Mouse (Mus musculus): ENCODE results near the gene N4bp1. TPM values are rescaled to one million over a fixed set of nuclear protein-coding genes. Genes with fewer than 3 reads are reported as not detected.

N4bp1 gene
- polyA plus RNA-seq, 1 experiment from 2014 or later, result 2.3 TPM

DNA sequence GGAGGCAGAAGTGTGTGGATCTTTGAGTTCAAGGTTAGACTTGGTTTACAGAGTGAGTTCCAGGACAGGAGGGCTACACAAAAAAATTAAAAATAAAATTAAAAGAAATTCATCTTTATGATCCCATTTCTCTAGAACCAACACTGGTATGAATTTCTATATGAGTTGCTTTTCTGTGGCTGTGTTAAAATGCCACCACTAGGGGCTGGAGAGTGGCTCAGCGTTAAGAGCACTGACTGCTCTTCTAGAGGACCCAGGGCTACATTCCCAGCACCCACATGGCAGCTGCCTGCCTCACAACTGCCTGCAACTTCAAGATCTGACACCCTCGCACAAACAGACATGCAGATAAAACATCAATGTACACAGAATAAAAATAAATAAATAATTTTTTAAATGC, 56.1 kb downstream of the N4bp1 start:
- ATAC-seq, result no peak

DNA sequence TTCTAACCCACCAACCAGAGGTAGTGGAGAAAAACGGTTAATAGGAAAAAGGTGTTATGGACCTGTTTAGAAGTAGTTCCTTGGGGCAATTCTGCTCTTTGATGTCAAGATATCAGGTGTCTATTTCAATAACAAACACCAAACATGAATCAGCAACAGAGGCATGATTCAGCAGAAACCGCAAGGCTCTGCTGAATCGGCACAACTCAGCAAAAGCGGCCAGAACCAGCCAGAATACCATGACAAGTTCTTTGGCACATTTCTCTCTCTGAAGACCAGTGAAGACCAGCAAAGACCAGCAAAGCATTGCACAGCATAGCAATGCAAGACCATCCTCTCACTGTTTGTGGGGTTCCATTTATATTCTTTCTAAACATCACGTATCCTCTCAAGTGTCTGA, 57.9 kb downstream of the N4bp1 start:
- ATAC-seq (peak; percentile 50; the same call in 1 of the 2 replicates), DNase-seq (no peak)
- Histone ChIP-seq H3K4me1 (ENCODE audit: insufficient read depth) (no peaks in the 10 kb centered on the region; the same call in 1 of the 2 replicates), H3K4me3 (ENCODE audit: low read depth, low read length) (no peak overlapping the region), H3K27me3 (ENCODE audit: insufficient read depth, low read length) (no peaks in the 10 kb centered on the region), H3K9ac (replicated peaks) (no peak overlapping the region), H3K27ac (ENCODE audit: low read depth) (no peak overlapping the region), H3K9me3 (ENCODE audit: low read length) (no peaks in the 10 kb centered on the region), H3K4me2 (ENCODE audit: low read depth, low read length) (no peak overlapping the region), H3K36me3 (replicated peaks; ENCODE audit: insufficient read depth, low read length) (no peaks in the 10 kb centered on the region)
- WGBS (ENCODE audit: insufficient replicate concordance), result 83% methylated on average over 5 of the region's 5 CpGs
- no peak for TF ChIP-seq CTCF (IDR thresholded peaks at IDR 0.05; ENCODE audit: low read depth)
- peak; percentile 46; the same call in 1 of the 2 replicates for TF ChIP-seq EP300 (IDR thresholded peaks at IDR 0.05; ENCODE audit: low read depth)

More for the DNA sequence above, 56.1 kb downstream of the N4bp1 start:
- Histone ChIP-seq H3K4me2 (ENCODE audit: low read depth, low read length) (no peak overlapping the region), H3K27ac (ENCODE audit: low read depth) (no peak overlapping the region), H3K36me3 (replicated peaks; ENCODE audit: insufficient read depth, low read length) (no peaks in the 10 kb centered on the region), H3K9ac (replicated peaks) (no peak overlapping the region), H3K4me1 (ENCODE audit: insufficient read depth) (no peaks in the 10 kb centered on the region; the same call in 1 of the 2 replicates), H3K9me3 (ENCODE audit: low read length) (no peaks in the 10 kb centered on the region), H3K27me3 (ENCODE audit: insufficient read depth, low read length) (no peaks in the 10 kb centered on the region), H3K4me3 (ENCODE audit: low read depth, low read length) (no peak overlapping the region)
- TF ChIP-seq EP300 (IDR thresholded peaks at IDR 0.05; ENCODE audit: low read depth) (no peak), CTCF (IDR thresholded peaks at IDR 0.05; ENCODE audit: low read depth) (peak; percentile 30)
- WGBS (ENCODE audit: insufficient replicate concordance), result 53% methylated on average over 2 of the region's 2 CpGs
- no peak for DNase-seq

DNA sequence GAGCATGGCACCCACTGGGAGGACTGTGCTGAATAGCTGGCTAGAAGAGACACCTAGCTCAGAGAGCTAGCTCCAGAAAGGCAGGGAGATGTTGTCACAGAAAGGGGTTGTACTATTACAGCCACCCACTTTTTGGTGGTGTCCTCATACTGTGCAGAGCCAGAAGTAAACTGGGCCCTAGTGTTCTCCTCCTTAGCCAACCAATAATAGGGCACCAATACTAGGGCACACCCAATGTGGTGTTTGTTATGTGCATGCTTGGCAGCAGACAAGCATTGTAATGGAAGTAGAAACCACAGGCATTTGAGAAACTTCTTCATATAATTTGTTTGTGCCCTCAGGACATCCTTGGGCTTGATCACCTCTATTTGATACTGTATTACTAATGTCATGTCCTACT, 58.5 kb downstream of the N4bp1 start:
- Histone ChIP-seq H3K27ac (ENCODE audit: low read depth) (no peak overlapping the region), H3K36me3 (replicated peaks; ENCODE audit: insufficient read depth, low read length) (no peaks in the 10 kb centered on the region)

DNA sequence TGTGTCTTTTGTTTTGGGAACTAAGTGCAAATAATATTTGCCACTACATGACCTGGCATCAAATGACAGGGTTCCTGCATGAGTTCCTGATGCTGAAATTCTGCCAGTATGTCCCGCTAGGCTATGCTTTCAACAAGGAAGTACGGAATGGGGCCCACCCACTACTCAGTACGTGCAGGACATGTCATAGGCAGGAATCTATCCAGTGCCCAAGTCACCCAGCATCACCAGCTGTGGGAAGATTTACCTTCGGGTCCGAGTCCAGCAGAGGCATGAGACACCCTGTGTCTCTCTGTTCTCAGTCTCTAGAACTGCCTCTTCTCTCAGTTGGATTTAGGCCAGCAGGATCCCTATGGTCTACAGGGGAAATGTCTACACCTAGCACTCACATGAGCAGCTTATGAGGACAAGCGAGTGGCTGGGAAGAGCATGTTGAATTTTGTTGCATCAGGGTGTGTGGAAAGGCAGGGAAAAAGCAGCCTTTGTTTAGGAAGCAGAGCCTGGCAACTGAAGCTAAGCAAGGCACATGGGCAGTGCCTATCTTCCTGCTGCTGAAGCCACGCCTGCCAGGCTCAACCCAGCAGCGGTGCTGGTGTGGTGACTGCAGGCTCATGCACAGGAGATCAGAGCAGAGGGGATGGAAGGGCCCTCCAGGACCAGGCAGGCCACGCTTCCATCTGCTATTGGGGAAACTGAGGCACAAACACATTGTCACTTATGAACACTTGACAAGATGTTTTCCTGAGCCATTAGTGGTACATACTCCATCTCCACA, 59.2 kb downstream of the N4bp1 start:
- H3K4me2 ChIP-seq (ENCODE audit: low read depth, low read length), result no peak overlapping the region
- DNase-seq (no peak), ATAC-seq (peak; percentile 66)
- WGBS (ENCODE audit: insufficient replicate concordance), result 68% methylated on average over 9 of the region's 9 CpGs
- TF ChIP-seq CTCF (IDR thresholded peaks at IDR 0.05; ENCODE audit: low read depth) (no peak), EP300 (IDR thresholded peaks at IDR 0.05; ENCODE audit: low read depth) (no peak)
- peaks cover 2% of the 10 kb centered on the region; the same call in 1 of the 2 replicates for H3K4me1 ChIP-seq (ENCODE audit: insufficient read depth)
- H3K4me3 ChIP-seq (ENCODE audit: low read depth, low read length), result no peak overlapping the region
- no peaks in the 10 kb centered on the region for H3K36me3 ChIP-seq (replicated peaks; ENCODE audit: insufficient read depth, low read length)
- H3K9ac ChIP-seq (replicated peaks), result no peak overlapping the region
- H3K9me3 ChIP-seq (ENCODE audit: low read length), result no peaks in the 10 kb centered on the region
- no peaks in the 10 kb centered on the region for H3K27me3 ChIP-seq (ENCODE audit: insufficient read depth, low read length)
- no peak overlapping the region for H3K27ac ChIP-seq (ENCODE audit: low read depth)

More for the DNA sequence above, 58.5 kb downstream of the N4bp1 start:
- TF ChIP-seq CTCF (IDR thresholded peaks at IDR 0.05; ENCODE audit: low read depth), result no peak
- TF ChIP-seq EP300 (IDR thresholded peaks at IDR 0.05; ENCODE audit: low read depth), result no peak
- Histone ChIP-seq H3K9ac (replicated peaks) (no peak overlapping the region), H3K4me3 (ENCODE audit: low read depth, low read length) (no peak overlapping the region), H3K27me3 (ENCODE audit: insufficient read depth, low read length) (no peaks in the 10 kb centered on the region), H3K9me3 (ENCODE audit: low read length) (no peaks in the 10 kb centered on the region), H3K4me1 (ENCODE audit: insufficient read depth) (no peaks in the 10 kb centered on the region; the same call in 1 of the 2 replicates), H3K4me2 (ENCODE audit: low read depth, low read length) (no peak overlapping the region)
- no peak for DNase-seq
- ATAC-seq, result peak; percentile 33; the same call in 1 of the 2 replicates

DNA sequence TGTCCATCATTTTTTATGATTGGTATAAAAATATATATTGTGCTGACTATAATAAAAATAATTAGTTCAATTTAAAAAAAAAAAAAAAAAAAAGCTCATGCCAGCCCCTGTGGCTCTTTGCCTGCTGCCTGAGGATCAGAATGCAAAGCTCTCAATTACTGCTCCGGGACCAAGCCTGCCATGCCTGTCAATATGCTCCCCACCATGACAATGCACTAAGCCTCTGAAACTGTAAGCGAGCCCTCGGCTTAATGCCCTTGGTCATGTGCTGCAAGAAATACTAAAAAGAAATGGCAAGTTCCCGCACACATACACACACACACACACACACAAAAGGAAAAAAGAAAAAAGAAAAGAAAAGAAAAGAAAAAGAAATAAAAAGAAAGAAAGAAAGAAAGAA, 60.3 kb downstream of the N4bp1 start:
- 72% methylated on average over 4 of the region's 4 CpGs for WGBS (ENCODE audit: insufficient replicate concordance)
- no peaks in the 10 kb centered on the region for H3K27me3 ChIP-seq (ENCODE audit: insufficient read depth, low read length)

DNA sequence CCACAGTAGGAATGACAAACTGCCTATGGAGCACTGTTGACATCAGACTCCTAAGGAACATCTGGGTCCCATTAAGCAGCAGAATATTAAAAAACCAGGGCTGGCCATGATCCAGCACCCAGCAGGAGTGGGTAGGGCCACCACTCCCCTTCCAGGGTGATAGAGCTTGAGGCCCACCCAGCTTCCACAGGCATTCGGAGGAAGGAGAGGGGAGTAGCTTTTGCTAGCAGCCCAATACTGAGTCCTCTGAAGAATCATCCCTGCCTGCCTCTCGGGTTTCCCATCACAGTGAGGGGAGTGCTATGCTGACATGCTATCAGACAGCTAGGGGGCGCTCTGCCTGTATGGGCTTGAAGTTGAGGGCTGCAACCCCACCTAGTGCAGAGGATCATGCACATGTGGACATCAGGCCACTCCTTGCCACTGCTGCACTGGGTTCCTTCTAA, 64.3 kb downstream of the N4bp1 start:
- Histone ChIP-seq H3K4me1 (ENCODE audit: insufficient read depth) (peaks cover 4% of the 10 kb centered on the region; the same call in 1 of the 2 replicates), H3K27me3 (ENCODE audit: insufficient read depth, low read length) (no peaks in the 10 kb centered on the region), H3K4me3 (ENCODE audit: low read depth, low read length) (no peak overlapping the region), H3K9ac (replicated peaks) (no peak overlapping the region), H3K36me3 (replicated peaks; ENCODE audit: insufficient read depth, low read length) (no peaks in the 10 kb centered on the region), H3K4me2 (ENCODE audit: low read depth, low read length) (no peak overlapping the region), H3K27ac (ENCODE audit: low read depth) (no peak overlapping the region), H3K9me3 (ENCODE audit: low read length) (no peaks in the 10 kb centered on the region)
- WGBS (ENCODE audit: insufficient replicate concordance), result 27% methylated on average over 3 of the region's 3 CpGs
- DNase-seq (peak; percentile 68), ATAC-seq (peak; percentile 61)
- TF ChIP-seq CTCF (IDR thresholded peaks at IDR 0.05; ENCODE audit: low read depth) (peak; percentile 85), EP300 (IDR thresholded peaks at IDR 0.05; ENCODE audit: low read depth) (no peak)

More for the DNA sequence above, 60.3 kb downstream of the N4bp1 start:
- H3K9ac ChIP-seq (replicated peaks), result no peak overlapping the region
- no peak for DNase-seq
- ATAC-seq, result no peak
- H3K4me1 ChIP-seq (ENCODE audit: insufficient read depth), result peaks cover 4% of the 10 kb centered on the region; the same call in 1 of the 2 replicates
- no peak overlapping the region for H3K4me3 ChIP-seq (ENCODE audit: low read depth, low read length)
- TF ChIP-seq EP300 (IDR thresholded peaks at IDR 0.05; ENCODE audit: low read depth) (no peak), CTCF (IDR thresholded peaks at IDR 0.05; ENCODE audit: low read depth) (no peak)
- H3K9me3 ChIP-seq (ENCODE audit: low read length), result no peaks in the 10 kb centered on the region
- no peaks in the 10 kb centered on the region for H3K36me3 ChIP-seq (replicated peaks; ENCODE audit: insufficient read depth, low read length)
- no peak overlapping the region for H3K4me2 ChIP-seq (ENCODE audit: low read depth, low read length)
- no peak overlapping the region for H3K27ac ChIP-seq (ENCODE audit: low read depth)
